Mouse (Mus musculus) layer of hippocampus, adult 6 months (tissue): ENCODE results near the gene Cbarp. TPM values are rescaled to one million over a fixed set of nuclear protein-coding genes. Genes with fewer than 3 reads are reported as not detected.

Experiments
- long read RNA-seq, 2 experiments: library from polyadenylated mRNA; unstranded; transcript quantifications; one replicate each; pipeline ENCODE4 v2.0.0; 2019 to 2020
- polyA plus RNA-seq: library from polyadenylated mRNA; unstranded; fragments of <200 nt; fragmentation: Nextera tagmentation; gene quantifications from 2 replicates; pipeline ENCODE4 v1.2.3, GENCODE M21; 2021

Cbarp gene
- 55.5 and 72.9 TPM in 2 replicates for polyA plus RNA-seq
- long read RNA-seq, experiment 1, partial matches to known transcripts = 32 of 32 reads
- long read RNA-seq, experiment 1, other reads (novel, unspliced or antisense) = 0 of 32 reads
- long read RNA-seq, experiment 2, transcript Cbarp-212 (11 exons, 3,175 nt) = major isoform, 6 of 76 reads
- long read RNA-seq, experiment 2, partial matches to known transcripts = 61 of 76 reads
- long read RNA-seq, experiment 2, other reads (novel, unspliced or antisense) = 8 of 76 reads

DNA sequence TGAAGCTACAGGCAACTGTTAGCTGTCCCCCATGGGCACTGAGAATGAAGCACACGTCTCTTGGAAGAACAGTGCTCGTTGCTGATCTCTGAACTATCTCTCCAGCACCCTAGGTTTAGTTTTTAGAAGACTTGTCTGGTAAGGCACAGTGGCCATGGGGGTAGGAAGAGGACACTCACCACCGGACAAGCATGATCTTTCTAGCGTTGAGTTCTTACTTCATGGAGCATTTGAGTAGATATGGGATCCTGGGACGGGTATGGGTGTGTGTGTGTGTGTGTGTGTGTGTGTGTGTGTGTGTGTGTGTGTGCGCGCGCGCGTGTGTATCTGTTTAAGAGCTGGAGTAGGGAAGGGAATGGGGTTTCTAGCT is at the start of gene Cbarp:
Gene Cbarp, minus strand, starts transcription at position 170 of the 370 bp plus-strand sequence.

DNA sequence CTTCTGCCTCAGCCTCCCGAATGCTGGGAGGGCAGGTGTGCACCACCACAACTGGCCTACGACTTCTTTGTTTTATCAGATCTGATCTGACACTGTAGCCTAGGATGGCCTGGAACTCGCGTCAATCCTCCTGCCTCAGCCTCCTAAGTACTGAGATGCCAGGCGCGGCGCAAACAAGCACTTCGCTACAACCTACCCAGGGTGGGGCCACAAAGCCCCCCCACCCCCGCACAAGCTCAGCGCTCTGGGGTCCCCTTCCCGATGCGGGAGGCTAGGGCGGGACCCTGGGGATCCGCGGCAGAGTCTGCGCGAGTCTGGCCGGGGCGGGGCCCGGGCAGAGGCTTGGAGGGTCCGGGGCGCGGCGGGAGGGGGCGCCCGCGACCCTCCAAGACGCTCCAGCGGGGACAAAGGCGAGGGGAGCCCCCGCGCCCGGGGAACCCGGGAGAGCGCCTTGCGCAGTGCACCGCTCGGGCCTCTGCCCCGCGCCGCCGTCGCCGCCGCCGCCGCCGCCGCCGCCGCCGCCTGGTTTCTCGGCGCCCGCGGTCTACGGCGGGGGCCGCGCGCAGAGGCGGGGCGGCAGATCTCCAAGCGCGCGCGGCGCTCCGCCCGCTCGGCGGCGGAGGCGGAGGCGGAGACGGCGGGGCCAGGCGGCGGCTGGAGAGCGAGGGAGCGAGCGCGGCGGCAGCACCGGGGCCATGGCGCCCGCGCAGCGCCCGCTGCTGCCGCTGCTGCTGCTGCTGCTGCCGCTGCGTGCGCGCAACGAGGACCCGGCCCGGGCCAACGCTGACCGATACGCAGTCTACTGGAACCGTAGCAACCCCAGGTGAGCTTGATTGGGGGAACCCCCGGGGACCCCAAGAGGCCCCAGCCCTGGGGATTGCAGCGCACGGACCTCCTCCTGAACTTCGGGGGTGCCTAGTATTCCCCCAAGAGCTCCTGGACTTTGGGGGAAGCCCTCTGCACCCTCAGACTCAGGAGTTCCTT is 38.7 kb upstream of the Cbarp start, which contains the start of gene Efna2:
Gene Efna2, plus strand, starts transcription at position 415 of the 984 bp plus-strand sequence.

DNA sequence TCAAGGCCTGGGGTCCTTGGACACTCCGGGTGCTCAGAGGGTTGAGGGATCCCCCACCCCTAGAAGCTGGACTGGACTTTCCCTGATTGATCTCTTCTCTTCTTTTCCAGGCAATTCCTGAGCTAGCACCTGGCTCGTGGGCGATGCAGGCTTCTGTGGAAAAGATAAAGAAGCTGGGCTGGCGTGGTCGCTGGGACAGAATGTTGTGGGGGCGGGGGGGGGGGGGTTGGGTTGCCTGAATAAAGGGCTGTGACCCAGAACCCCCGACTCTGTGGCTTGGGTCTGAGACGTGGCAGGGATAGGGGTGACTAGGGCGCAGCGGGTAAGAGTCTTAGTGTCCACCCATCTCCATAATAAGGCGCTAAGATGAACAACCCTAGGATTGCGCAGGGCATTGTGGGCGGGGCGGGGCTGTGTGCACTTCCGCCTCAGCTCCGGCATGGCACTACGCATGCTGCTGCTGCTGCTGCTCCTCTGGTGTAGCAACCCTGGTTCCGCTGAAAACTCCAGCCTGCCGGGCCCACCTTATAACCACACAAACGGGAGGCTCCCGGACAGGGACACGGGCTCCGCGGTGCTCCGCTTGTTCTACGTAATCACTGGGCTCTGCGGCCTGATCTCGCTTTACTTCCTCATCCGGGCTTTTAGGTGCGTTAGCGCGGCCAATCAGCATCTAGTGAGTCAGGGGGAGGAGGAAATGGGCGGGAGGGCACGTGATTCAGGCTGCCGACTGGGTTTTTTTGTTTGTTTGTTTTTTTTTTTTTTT is 32.1 kb upstream of the Cbarp start, which contains the start of gene 1600002K03Rik:
Gene 1600002K03Rik, plus strand, starts transcription at position 418 of the 766 bp plus-strand sequence.

DNA sequence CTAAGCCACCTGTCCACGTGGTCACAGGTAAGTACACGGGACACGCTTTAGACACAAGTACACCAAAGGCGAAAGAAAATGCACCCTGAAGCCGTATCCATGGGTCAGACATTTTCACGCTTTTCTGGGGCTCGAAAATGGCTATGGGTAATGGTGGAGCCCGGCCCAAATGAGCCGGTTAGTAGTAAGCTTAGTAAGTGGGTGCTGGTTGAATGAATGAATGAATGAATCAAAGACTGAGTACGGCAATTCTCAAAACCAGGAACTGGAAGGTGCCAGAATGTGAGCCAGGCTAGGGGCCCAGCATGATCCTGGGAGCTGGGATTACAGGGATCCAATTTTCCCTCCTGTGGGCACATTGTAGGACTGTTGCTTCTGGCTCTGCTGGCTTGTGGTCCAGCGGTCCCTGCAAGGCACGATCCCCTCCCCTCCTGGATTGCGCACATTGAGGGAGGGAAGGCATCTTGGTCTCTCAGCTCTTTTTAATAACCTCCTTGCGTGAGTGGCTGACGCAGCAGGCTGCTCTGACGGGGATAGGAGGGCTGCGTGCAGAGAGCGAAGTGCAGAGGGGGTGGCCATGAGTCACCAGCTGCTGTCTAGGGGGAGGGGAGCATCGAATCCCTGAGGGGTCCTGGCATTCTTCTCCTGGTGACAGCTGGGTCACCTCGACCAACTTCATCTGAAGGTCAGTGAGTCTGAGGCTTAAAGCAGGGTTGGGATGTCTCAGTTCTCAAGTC is 24.9 kb upstream of the Cbarp start, which contains the start of gene Cirbp:
Gene Cirbp, plus strand, starts transcription at position 594 of the 737 bp plus-strand sequence.

DNA sequence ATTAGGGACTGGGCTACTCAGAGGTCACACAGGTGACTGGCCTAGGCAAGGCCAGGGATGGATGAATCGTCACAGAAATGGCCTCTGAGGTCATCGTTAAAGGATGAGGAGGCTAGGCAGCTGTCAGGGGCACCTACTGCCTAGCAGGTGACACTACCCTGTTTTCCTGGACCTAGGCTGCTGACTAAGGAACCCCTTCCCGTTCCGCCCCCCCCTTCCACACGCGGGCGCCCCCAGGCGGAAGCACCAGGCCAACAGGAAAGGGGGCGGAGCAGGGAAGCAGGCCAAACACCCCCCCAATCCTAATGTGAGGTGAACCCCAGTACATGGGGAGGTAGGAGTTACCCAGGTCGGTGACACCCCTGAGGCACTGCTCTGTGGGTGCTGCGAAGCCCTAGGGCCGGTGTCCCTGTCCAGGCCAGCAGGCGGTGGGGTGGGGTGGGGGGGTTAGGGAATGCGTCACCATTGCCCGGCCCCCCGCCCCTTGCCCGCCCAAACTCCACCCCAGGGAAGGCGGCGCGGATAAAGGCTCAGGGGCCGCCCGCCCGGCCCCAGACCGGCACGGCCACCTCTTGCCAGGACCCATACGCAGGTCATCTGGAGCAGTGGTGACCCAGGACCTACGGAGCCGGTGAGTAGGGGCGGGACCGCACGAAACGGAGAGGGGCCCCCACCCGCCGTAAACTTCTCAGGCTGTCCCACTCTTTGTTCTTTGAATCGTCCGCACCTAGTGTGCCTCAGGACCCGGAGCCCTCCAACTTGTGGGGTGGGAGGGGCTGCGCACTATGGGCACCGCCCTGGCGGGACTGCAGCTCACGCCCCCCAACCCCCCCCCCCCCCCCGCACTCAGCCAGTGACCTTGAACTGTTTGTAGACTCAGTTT is 7.3 kb upstream of the Cbarp start, which contains the start of gene Midn:
Gene Midn, plus strand, starts transcription at position 554 of the 883 bp plus-strand sequence.

DNA sequence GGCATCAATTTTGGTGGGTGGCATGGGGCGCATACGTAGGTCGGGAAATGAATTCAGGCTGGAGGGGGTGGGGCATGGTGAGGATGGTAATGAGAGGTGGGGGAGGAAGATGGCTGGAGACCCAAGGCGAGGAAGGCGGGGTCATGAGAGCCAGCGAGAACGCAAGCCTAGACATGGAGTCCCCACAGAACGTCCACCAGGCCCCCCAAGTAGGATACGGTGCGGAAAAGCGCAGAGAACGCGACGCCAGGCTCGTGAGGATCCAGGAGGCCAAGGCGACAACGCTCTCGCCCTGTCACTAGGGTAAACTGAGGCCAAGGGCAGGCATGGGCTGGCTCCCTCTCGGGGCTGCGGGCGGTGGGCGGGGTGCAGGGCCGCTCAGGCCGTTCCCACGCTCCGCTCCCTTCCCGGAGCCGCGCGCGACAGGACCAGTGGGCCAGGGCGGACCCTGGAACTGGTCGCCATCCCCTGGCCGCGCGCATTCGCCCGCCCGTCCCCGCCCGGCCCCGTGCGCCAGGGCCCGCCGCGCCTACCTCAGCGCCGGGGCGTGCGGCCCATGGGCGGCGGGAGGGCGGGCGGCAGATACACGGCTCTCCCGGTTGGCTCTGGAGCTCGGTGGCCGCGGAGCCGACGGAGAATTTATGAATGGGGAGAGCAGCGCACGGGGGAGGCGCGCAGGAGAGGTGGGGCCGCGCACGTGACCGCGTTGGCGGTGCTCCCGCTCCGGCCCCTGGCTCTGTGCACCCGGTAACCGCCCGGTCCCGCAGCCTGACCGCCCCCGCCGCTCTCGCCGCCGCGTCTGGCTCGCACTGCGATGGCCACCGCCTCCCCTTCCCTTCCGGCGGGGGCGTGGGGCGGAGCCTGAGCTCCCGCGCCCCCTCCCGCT is 1.8 kb downstream of the Cbarp start, which contains the start of gene Atp5d:
Gene Atp5d, plus strand, starts transcription at position 80 of the 886 bp plus-strand sequence.

DNA sequence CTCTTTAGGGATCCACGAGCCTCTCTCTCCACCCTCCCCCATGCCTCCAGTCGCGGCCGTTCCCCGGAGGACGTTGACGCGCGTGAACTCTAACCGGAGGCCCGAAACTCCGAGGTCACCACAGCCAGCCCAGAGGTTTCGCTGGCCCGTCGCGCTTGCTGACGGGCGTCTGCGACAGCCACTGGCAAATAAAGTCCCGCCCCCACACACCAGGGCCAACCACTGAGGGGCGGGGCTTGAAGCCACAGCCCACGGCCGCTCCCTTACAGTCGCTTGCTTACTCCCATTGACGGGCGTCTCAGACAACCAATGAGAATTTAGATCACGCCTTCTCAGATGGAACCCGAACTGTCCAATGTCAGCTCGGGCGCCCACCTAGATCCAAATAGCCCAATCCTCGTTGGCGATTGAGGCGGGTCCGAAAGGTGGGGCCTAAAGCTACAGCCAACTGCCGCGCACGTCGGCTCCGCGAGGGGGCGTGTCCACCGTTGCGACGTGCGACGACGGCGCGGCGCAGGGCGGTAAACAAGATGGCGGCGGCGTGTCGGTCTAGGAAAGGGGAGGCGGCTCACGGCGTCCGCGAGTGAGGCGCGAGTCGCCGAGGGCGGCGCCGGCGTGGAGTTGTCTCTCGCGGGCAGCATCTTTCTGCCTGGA is 25.2 kb downstream of the Cbarp start, which contains the start of gene Stk11:
Gene Stk11, plus strand, starts transcription at position 514 of the 654 bp plus-strand sequence.

DNA sequence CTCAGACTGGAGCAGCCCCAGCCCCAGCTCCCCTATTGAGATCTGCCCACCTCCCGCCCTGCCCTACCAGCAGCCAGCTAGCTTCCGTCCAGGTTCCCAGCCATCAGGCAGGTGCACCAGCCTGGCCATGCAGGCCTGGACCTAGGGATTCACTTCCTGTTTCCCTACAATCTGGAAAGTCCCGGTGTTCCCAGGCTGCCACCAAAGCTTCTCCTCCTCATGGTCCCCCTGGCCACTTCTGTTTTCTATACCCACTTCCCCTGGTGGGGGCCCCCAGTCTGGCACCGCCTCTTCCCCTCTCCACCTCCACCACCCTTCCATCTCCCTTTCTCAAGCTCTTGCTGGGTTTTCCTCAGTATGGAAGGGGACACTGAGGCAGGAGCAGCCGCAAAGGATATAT is 35.2 kb downstream of the Cbarp start, which contains the start of gene Sbno2:
Gene Sbno2, minus strand, starts transcription at position 112 of the 400 bp plus-strand sequence.

Other genes with a start within 250 kb of the Cbarp start
- not detected in 2 replicates for gene Cfd, start 250.0 kb downstream of the Cbarp start, polyA plus RNA-seq
- gene Med16, start 231.9 kb downstream of the Cbarp start, polyA plus RNA-seq = 44.2 and 50.2 TPM in 2 replicates
- gene Gm26602, start 230.0 kb downstream of the Cbarp start, polyA plus RNA-seq = not detected in 2 replicates
- gene Kiss1r, start 223.9 kb downstream of the Cbarp start, polyA plus RNA-seq = 4.1 and 4.4 TPM in 2 replicates
- gene R3hdm4, start 219.6 kb downstream of the Cbarp start, polyA plus RNA-seq = 232 and 239 TPM in 2 replicates
- gene Arid3a, start 213.8 kb downstream of the Cbarp start, polyA plus RNA-seq = 0.87 and 1.7 TPM in 2 replicates
- 87.4 and 87.9 TPM in 2 replicates for gene Wdr18, start 180.7 kb downstream of the Cbarp start, polyA plus RNA-seq
- gene Grin3b, start 170.1 kb downstream of the Cbarp start, polyA plus RNA-seq = 0.06 and 0.11 TPM in 2 replicates
- gene Tmem259, start 156.5 kb downstream of the Cbarp start, polyA plus RNA-seq = 11.9 and 12.3 TPM in 2 replicates
- gene Cnn2, start 152.3 kb downstream of the Cbarp start, polyA plus RNA-seq = 12.4 and 13.3 TPM in 2 replicates
- gene Abca7, start 144.3 kb downstream of the Cbarp start, polyA plus RNA-seq = 1.3 and 1.6 TPM in 2 replicates
- gene Arhgap45, start 124.2 kb downstream of the Cbarp start, polyA plus RNA-seq = 1.6 and 1.7 TPM in 2 replicates
- 232 and 241 TPM in 2 replicates for gene Polr2e, start 101.0 kb downstream of the Cbarp start, polyA plus RNA-seq
- gene Gpx4, start 93.7 kb downstream of the Cbarp start, polyA plus RNA-seq = 945 and 1,045 TPM in 2 replicates
- gene Sbno2, start 35.3 kb downstream of the Cbarp start, polyA plus RNA-seq = 2.8 and 3.1 TPM in 2 replicates
- 16.5 and 18.4 TPM in 2 replicates for gene Stk11, start 25.0 kb downstream of the Cbarp start, polyA plus RNA-seq
- 943 and 1,004 TPM in 2 replicates for gene Atp5d, start 2.2 kb downstream of the Cbarp start, polyA plus RNA-seq
- gene Midn, start 7.4 kb upstream of the Cbarp start, polyA plus RNA-seq = 8.3 and 11.7 TPM in 2 replicates
- 162 and 186 TPM in 2 replicates for gene Cirbp, start 25.1 kb upstream of the Cbarp start, polyA plus RNA-seq
- 10.6 and 11.0 TPM in 2 replicates for gene 1600002K03Rik, start 32.1 kb upstream of the Cbarp start, polyA plus RNA-seq
- 7.4 and 8.6 TPM in 2 replicates for gene Efna2, start 38.6 kb upstream of the Cbarp start, polyA plus RNA-seq
- gene Mum1, start 85.6 kb upstream of the Cbarp start, polyA plus RNA-seq = 22.1 and 23.6 TPM in 2 replicates
- gene Ndufs7, start 108.3 kb upstream of the Cbarp start, polyA plus RNA-seq = 865 and 922 TPM in 2 replicates
- gene Gamt, start 120.2 kb upstream of the Cbarp start, polyA plus RNA-seq = 51.8 and 54.3 TPM in 2 replicates
- 3.0 and 3.1 TPM in 2 replicates for gene Dazap1, start 120.7 kb upstream of the Cbarp start, polyA plus RNA-seq
- 2,763 and 3,004 TPM in 2 replicates for gene Rps15, start 151.6 kb upstream of the Cbarp start, polyA plus RNA-seq
- 15.7 and 18.9 TPM in 2 replicates for gene Apc2, start 155.1 kb upstream of the Cbarp start, polyA plus RNA-seq
- gene 2310011J03Rik, start 179.7 kb upstream of the Cbarp start, polyA plus RNA-seq = 33.2 and 34.9 TPM in 2 replicates
- 1.6 and 1.7 TPM in 2 replicates for gene Pcsk4, start 188.7 kb upstream of the Cbarp start, polyA plus RNA-seq
- 7.6 and 9.0 TPM in 2 replicates for gene Reep6, start 189.1 kb upstream of the Cbarp start, polyA plus RNA-seq
- gene Adamtsl5, start 207.6 kb upstream of the Cbarp start, polyA plus RNA-seq = 2.3 and 3.4 TPM in 2 replicates
- 20.6 and 23.4 TPM in 2 replicates for gene Plk5, start 215.6 kb upstream of the Cbarp start, polyA plus RNA-seq
- 1.4 and 2.5 TPM in 2 replicates for gene Mex3d, start 246.8 kb upstream of the Cbarp start, polyA plus RNA-seq